Mouse (Mus musculus) cerebellum, adult 8-10 months (tissue): ENCODE data around the gene 4930474N05Rik.

Source experiments
- DNase-seq: peaks from one replicate; pipeline ENCODE4 v3.0.0; 2022

4930474N05Rik gene

DNA sequence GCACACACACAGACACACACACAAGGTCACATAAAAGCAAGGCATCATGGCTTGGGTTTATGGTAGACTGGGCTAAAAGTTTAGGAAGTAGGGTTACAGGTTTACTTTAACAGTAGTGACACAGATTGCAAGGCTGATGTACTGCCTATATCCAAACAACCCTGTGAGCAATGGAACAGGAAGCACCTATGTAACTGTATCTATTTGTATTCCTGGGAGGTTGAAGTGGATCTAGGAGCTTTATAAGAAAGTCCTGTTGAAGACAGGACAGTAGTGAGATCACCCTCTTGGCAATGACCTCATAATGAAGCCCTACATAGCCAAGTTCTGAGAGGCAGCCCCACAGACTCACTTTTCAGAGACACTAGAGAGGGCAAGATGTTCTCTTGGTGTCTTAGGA lies at the start of gene 4930474N05Rik:
Gene 4930474N05Rik, plus strand, starts transcription at position 301 of the 400 bp plus-strand sequence.
- DNase-seq: no peak

DNA sequence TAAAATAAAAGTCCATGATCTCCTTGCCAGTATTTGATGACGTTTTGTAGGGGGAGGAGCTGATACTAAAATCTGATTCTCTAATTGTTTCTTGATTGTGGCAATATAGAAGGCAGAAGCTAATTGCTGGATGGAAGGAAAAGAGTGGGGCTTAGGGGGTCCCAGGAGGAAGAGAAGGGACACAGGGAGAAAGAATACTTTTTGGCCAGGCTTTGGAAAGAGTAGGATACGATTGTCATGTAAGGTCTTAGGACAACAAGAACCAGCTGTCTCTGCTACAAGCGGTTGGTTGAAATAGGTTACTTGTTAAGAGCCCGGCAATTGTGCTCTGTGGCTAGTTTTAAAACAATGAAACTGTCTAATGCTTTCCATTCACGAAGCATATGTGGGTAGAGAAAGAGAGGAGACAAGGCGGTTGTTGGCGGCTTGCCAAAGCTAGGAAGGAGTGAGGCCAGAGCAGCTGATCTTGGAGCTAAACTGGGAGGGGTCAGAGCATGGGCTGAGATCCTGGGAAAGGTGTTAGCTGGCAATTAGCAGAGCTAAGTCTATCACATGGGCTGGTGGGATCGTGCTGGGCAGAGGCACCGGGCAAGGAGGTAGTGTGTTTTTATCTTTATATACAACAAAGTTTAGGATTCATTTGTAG lies 45.8 kb upstream of the 4930474N05Rik start:
- DNase-seq: no peak

- no peak for DNase-seq
These were observed 41.4 kb upstream of the 4930474N05Rik start for GRCm38 (mm10) chr14:36053281-36053680.

- DNase-seq: no peak
These were observed 3.8 kb downstream of the 4930474N05Rik start for GRCm38 (mm10) chr14:36098528-36098927.

GRCm38 (mm10) chr14:36099647-36100046 lies 4.9 kb downstream of the 4930474N05Rik start:
- no peak for DNase-seq

DNA sequence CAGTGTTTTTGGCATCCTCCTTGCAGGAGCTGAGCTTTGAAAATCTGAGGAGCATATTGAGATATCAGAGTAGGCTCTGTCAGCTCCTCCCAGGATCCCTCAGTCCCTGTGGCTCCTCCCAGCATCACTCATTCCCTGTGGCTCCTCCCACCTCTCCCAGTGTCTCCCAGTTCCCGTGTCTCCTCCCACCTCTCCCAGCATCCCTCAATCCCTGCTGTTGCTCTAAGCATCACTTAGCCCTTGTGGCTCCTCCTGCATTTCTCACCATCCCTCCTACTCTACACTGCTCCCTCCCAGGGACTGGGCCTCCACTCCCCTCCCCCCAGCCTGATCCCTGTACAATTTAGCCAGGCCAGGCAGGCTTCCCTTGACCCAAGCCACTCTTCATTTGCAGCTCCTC lies 6.0 kb downstream of the 4930474N05Rik start:
- DNase-seq: no peak

DNA sequence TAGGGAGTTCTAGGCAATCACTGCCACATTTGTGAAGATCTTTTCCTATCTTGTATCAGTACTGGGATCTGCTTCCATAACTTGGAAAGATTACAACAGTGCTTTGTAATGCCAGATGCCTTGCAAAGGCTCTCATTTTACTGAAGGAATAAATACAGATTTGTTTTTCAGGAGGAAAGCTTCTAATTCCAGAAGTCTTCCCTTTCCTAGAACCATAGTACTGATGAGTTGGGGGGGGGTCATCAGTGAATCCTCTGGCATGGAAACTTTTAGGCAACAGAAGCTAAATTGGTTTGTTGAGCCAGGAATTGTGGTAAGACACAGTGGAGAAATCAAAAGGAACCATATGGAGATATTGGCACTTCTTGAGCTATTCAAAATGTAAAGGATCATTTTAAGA lies 19.8 kb downstream of the 4930474N05Rik start:
- no peak for DNase-seq

DNA sequence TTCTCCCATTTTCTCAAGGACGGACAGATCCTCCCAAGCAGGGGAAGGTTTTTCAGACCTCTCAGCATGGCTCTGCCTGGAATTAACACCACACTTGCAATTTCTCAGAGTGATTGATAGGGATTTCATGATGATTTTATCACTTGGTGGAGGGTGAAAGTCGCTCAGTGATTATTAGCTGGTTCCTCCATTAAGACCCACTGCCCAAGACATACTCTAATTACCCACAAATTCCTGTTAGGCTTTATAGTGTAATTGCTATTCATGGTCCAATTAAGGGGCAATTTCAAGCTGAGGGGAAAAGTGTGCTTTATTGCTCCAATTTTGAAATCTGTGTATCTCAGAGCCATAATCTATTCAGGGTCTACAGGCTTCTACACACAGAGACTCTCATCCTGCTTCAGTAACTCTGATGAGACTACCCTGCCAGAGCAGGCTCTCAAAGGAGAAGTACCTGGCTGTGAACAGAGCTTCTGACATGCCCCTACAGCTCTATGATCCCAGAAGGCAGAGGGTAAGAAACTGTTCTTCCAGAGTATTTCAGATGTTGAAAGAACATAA lies 29.1 kb downstream of the 4930474N05Rik start:
- DNase-seq: no peak

DNA sequence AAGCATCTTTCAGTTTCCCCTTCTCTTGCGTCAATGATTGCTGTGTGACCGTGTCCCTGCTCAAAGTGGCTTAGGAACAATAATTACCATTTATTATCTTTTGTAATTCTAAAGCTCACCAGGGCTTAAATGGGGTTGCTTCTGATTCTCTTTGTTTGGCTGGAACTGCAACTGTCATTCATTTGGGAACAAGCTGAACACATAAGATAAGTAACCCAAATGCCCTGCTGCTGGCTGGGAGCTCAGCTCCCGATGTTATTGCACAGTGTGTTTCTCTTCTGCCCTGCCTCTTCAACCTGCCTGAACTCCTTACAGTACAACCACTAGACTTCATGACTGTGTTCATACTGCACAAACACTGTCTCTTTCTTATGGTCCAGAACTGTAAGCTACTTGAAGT lies 41.0 kb downstream of the 4930474N05Rik start:
- DNase-seq: no peak

DNA sequence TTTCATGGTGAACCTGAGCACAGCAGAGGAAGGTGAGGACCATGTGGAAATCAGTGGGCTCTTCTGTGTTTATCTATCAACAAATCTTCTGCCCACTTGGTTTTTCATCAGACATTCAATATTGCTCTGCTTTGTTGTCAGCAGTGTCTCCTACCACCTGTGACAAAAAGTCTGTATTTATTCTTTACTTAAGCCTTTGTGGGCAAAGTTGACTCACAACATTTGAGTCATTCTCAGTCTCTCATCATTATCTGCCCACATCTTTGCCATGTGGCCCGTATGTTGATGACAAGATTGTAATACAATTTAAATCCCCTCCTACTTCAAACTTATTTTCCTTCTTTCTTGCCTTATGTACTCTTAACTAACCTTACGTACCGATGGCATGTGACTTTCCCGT lies 43.0 kb downstream of the 4930474N05Rik start:
- DNase-seq: no peak

DNA sequence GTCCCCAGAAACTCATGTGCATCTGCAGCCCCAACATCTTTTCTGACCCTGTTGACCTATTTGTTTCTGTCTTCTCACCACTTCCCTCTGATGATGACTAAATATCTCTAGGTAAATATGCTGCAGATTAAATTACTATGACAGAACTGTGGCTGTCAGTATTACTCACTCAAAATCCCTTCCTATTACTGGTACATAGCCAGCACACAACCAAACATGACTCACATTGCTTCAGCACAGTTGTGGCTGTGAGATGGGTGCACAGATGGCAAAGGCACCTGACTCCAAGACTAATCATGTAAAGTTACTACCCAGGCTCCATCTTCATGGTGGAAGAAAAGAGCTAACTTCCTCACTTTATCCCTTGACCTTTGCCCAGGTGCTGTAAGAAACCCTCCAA lies 50.5 kb downstream of the 4930474N05Rik start:
- no peak for DNase-seq
